Mouse (Mus musculus): ENCODE data around the gene Itpkb.
A peak's percentile ranks its signal among the peaks of the same experiment; 100 is the strongest.

DNA sequence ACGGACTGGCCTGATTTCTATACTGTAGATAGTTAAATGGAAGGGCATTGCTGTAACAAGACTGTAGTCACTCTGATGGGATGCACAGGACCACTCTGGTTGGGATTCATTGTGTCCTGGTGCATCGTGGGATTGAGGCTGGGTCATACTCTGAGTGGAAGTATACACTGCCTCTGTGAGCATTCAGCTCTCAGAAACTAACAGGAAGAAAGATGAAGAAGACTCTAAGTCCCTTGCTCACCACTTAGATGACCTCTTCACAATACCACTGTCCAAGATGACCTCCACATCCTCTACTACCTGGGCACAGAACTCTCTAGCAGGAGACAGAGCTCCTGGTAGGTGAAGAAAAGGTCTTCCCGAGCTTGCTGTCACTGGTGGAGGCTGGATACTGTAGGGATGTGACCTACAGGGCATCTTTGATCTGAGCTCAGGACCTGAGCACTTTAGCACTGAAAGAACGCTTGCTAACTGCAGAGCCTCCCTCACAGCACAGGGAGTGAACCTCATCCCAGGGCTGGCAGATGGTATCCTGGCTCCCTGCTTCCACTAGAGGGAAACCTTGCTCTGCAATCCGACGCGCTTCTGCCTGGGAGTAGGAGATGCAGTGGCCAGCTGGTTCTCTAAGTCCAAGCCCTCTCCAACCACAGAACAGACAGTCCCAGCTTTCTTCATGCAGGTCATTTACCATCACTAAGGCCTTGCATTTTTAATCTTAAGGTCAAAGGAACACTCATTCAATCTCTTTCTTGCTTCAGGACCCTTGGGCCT lies 103.7 kb downstream of the Itpkb start:
- TF ChIP-seq CTCF (IDR thresholded peaks at IDR 0.05; ENCODE audit: low read depth): peak; percentile 98
- no peak for TF ChIP-seq EP300 (IDR thresholded peaks at IDR 0.05; ENCODE audit: low read depth)
